Mouse (Mus musculus) forebrain, embryonic 12.5 days (tissue): Measurements from ENCODE around the gene Npl. TPM values are rescaled to one million over a fixed set of nuclear protein-coding genes. Genes with fewer than 3 reads are reported as not detected.

Experiments used
- ATAC-seq: fragments of 200-750 bp; cut with Nextera tagmentation; 2 replicates; pipeline ENCODE4 v1.8.0; 2017; ENCODE audit warnings: moderate TSS enrichment; ENCODE audit not compliant: low FRiP score
- H3K27ac ChIP-seq: fragments of 300-500 bp; sonication (generic); 2 replicates; pipeline ENCODE4 v1.5.1; 2016; ENCODE audit warnings: mild to moderate bottlenecking
- H3K27me3 ChIP-seq: fragments of 300-500 bp; sonication (generic); 2 replicates; pipeline ENCODE4 v1.6.1; 2016; ENCODE audit warnings: mild to moderate bottlenecking
- H3K36me3 ChIP-seq: fragments of 300-500 bp; sonication (generic); replicated peaks from 2 replicates; pipeline ENCODE4 v1.6.1; 2016; ENCODE audit warnings: mild to moderate bottlenecking
- H3K4me1 ChIP-seq: fragments of 300-500 bp; sonication (generic); 2 replicates; pipeline ENCODE4 v1.6.1; 2016
- H3K4me2 ChIP-seq: fragments of 300-500 bp; sonication (generic); 2 replicates; pipeline ENCODE4 v1.6.1; 2016; ENCODE audit warnings: mild to moderate bottlenecking, moderate library complexity
- H3K4me3 ChIP-seq: fragments of 300-500 bp; sonication (generic); replicated peaks from 2 replicates; pipeline ENCODE4 v1.5.1; 2016; ENCODE audit warnings: mild to moderate bottlenecking
- H3K9ac ChIP-seq: fragments of 300-500 bp; sonication (generic); 2 replicates; pipeline ENCODE4 v1.6.1; 2016; ENCODE audit warnings: mild to moderate bottlenecking
- H3K9me3 ChIP-seq: fragments of 300-500 bp; sonication (generic); 2 replicates; pipeline ENCODE4 v1.6.1; 2016
- WGBS: fragments of 180-500 bp; shearing (Covaris S2); methylation state at CpG from one replicate; pipeline ENCODE4 v1.1.7; 2016; 5-methylcytosine and 5-hydroxymethylcytosine counted together
- polyA plus RNA-seq: library from polyadenylated mRNA; unstranded; fragments of >200 nt; fragmentation: Nextera tagmentation; extraction: Ambion mirVana; gene quantifications from 2 replicates; pipeline ENCODE4 v1.2.1, GENCODE M21; 2016

The Npl gene
- polyA plus RNA-seq, 1 experiment from 2014 or later, result 10.9 TPM

DNA sequence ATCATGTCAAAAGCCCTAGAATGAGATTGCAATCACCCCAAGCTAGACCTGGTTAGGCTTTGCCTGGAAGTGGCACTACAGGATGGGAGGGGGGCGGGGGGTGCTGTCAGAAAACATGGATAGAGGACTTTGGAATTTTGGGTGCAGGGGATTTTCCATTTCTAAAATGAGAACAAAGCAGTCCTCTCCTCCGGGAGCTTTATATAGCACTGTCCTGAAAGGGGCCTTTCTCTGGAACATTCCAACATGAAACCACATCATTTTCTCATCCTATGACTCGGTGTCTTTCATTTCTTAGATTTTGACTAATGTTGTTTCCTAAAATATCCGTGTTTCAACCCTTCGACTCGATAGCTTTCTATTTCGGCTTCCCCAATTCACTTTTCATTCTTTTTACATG is 14.9 kb upstream of the Npl start:
- H3K9me3 ChIP-seq, result no peaks in the 10 kb centered on the region
- H3K27ac ChIP-seq, result no peak overlapping the region
- H3K4me1 ChIP-seq, result peaks cover 9% of the 10 kb centered on the region
- 92% methylated on average over 7 of the region's 7 CpGs for WGBS
- H3K27me3 ChIP-seq, result peaks cover 3% of the 10 kb centered on the region; the same call in 1 of the 2 replicates
- H3K4me3 ChIP-seq, result no peak overlapping the region
- no peak overlapping the region for H3K9ac ChIP-seq
- no peak overlapping the region for H3K4me2 ChIP-seq
- H3K36me3 ChIP-seq, result no peaks in the 10 kb centered on the region
- no peak for ATAC-seq

DNA sequence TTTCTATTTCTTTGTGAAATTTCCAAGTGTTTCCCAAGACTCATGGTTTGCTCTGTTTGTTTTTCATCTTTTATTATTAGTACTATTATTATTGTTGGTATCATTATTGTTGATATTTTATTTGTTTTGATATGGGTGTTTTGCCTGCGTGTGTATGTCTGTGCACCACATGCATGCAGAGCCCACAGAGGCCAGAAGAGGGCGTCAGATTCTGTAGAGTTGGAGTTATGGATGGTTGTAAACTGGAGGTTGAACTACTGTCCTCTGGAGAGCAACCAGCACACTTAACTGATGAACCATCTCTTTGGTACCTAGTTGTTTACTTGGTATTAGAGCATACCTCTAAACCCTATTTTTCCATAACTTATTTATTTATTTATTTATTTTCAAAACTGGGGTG is 13.8 kb upstream of the Npl start:
- Histone ChIP-seq H3K9ac (no peak overlapping the region), H3K27ac (no peak overlapping the region), H3K27me3 (peaks cover 4% of the 10 kb centered on the region; the same call in 1 of the 2 replicates), H3K9me3 (no peaks in the 10 kb centered on the region), H3K36me3 (no peaks in the 10 kb centered on the region), H3K4me1 (peaks cover 10% of the 10 kb centered on the region), H3K4me2 (no peak overlapping the region), H3K4me3 (no peak overlapping the region)
- ATAC-seq, result no peak
- 51% methylated on average over 2 of the region's 2 CpGs for WGBS

DNA sequence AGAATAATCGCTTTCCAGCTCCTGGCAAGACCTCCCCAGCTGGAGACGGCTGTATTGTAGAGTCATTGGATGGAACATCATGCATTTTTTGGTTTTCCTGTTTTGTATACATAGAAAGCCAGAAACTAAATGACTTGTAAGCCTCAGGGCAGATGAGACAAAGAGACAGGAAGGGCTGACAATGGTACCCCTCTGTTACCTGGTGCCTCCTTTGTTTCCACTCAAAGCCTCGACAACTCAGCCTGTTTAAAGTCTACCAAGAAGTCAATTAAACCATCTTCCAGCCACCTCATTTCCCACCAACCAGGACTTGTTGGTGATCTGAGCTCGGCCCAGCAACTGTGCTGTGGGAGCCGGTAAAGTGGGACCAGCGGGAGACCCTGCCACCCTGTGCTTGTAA is 11.0 kb upstream of the Npl start:
- Histone ChIP-seq H3K36me3 (no peaks in the 10 kb centered on the region), H3K27ac (no peak overlapping the region), H3K9ac (no peak overlapping the region), H3K9me3 (no peaks in the 10 kb centered on the region), H3K4me1 (peaks cover 14% of the 10 kb centered on the region), H3K27me3 (peaks cover 4% of the 10 kb centered on the region; the same call in 1 of the 2 replicates), H3K4me3 (no peak overlapping the region), H3K4me2 (no peak overlapping the region)
- WGBS, result 39% methylated on average over 6 of the region's 6 CpGs
- no peak for ATAC-seq

DNA sequence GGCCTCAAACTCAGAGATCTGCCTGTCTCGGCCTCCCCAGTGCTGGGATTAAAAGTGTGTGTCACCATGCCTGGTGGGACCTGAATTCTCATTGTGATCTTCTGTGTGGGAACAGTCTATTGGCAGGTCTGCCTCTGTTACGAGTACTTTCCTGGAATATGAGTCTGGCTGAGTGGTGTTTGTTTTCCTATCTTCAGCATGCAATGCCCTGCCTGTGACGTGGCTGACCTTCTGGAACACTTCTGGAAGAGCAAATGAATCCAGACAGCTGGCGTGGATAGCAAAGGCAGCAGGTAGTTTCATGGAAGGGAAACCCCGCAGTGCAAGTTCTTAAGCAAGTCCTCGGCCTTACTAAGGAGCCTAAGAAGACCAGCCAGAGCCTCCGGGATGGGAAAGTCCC is 9.9 kb upstream of the Npl start:
- no peak for ATAC-seq
- peaks cover 14% of the 10 kb centered on the region for H3K4me1 ChIP-seq
- no peak overlapping the region for H3K9ac ChIP-seq
- H3K27ac ChIP-seq, result no peak overlapping the region
- WGBS, result 60% methylated on average over 7 of the region's 7 CpGs
- peaks cover 4% of the 10 kb centered on the region; the same call in 1 of the 2 replicates for H3K27me3 ChIP-seq
- no peak overlapping the region for H3K4me2 ChIP-seq
- H3K36me3 ChIP-seq, result no peaks in the 10 kb centered on the region
- H3K9me3 ChIP-seq, result no peaks in the 10 kb centered on the region
- H3K4me3 ChIP-seq, result no peak overlapping the region

DNA sequence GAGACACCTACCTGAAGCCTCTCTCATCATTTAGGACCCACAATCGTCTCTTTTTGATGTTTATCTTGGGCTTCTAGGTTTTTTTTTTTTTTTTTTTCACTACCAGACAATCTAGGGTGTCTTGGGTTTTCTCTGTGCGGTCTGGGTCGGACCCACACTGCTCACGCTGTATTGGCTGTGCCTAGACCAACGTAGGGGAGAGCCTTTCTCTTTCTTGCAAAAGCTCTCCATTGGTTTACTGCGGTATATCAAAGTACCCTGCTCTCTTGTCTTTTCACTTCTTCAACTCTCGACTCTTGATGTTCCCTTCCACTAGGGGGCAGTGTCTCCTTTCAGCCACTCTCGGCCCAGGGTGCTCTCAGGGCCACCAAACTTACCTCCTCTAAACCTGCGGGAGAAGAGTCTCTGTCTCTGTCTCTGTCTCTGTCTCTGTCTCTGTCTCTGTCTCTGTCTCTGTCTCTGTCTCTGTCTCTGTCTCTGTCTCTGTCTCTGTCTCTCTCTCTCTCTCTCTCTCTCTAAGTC is 9.3 kb upstream of the Npl start:
- Histone ChIP-seq H3K9ac (no peak overlapping the region), H3K4me2 (no peak overlapping the region), H3K27ac (no peak overlapping the region), H3K9me3 (no peaks in the 10 kb centered on the region), H3K27me3 (peaks cover 4% of the 10 kb centered on the region; the same call in 1 of the 2 replicates), H3K4me1 (peaks cover 14% of the 10 kb centered on the region), H3K36me3 (no peaks in the 10 kb centered on the region), H3K4me3 (no peak overlapping the region)
- peak; percentile 62 for ATAC-seq
- WGBS, result 23% methylated on average over 9 of the region's 9 CpGs

DNA sequence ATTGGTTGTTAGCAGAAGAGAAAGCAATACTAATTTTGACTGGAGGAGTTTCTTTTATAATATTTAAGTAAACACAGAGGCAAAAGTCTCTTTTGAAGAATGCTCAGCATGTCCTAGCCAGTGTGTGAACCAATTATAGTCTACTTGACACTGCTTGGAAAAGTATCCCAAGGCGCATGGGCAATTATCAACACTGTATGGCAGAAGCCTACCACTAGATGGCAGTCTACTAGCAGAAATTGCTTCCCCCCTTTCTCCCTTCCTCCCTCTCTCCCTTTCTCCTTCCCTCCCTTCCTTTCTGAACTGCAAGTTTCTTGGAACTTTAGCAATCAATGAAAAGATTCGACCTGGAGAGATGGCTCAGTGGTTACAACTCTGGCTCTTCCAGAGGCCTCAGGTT is 7.1 kb upstream of the Npl start:
- peaks cover 4% of the 10 kb centered on the region; the same call in 1 of the 2 replicates for H3K27me3 ChIP-seq
- H3K27ac ChIP-seq, result no peak overlapping the region
- no peak overlapping the region for H3K4me2 ChIP-seq
- H3K9ac ChIP-seq, result peak overlapping the region; percentile 21; the same call in 1 of the 2 replicates
- peaks cover 14% of the 10 kb centered on the region for H3K4me1 ChIP-seq
- no peaks in the 10 kb centered on the region for H3K36me3 ChIP-seq
- peak; percentile 76; the same call in 1 of the 2 replicates for ATAC-seq
- no peaks in the 10 kb centered on the region for H3K9me3 ChIP-seq
- 2% methylated on average over 2 of the region's 2 CpGs for WGBS
- H3K4me3 ChIP-seq, result no peak overlapping the region

DNA sequence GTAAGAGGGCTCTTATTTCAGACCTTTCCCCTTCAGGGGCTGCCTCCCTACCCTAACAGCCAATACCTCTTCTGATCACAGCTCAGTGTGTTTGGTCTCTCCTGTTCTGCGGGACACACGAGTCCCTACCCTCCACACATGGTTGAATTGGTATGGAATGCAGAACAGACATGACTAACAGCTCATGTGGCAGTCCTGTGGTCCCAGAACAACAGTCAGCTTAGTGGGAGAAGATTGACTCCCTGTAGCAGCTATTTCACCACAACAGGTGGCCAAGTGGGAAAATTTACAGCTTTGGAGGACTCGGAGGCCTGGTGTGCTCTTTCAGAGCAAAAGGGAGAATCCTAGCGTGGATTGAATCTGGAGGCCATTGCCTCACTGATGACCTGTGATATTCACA is 6.4 kb upstream of the Npl start:
- Histone ChIP-seq H3K4me2 (no peak overlapping the region), H3K27me3 (peaks cover 4% of the 10 kb centered on the region; the same call in 1 of the 2 replicates), H3K9me3 (no peaks in the 10 kb centered on the region), H3K36me3 (no peaks in the 10 kb centered on the region), H3K4me1 (peaks cover 14% of the 10 kb centered on the region), H3K9ac (no peak overlapping the region), H3K27ac (no peak overlapping the region), H3K4me3 (no peak overlapping the region)
- ATAC-seq, result no peak
- 92% methylated on average over 4 of the region's 4 CpGs for WGBS

DNA sequence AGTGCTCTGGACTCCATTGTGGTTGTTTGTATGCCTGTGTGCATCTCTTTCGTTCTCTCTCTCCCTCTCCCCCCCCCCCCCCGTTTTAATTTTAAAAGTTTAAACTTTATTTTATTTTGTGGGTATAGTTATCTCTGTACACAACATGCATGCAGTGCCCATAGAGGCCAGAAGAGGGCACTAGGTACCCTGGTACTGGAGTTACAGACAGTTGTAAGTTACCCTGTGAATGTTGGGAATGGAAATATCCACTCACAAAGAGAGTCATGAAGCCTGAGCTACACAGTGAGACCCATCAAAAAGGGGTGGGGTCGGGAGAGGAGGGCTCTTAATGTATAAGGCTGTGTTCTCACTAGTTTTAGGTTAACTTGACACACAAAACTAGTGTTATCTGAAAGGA is 969 bp upstream of the Npl start:
- WGBS, result 32% methylated on average over 3 of the region's 3 CpGs
- H3K36me3 ChIP-seq, result no peaks in the 10 kb centered on the region
- H3K9ac ChIP-seq, result no peak overlapping the region
- H3K27me3 ChIP-seq, result peaks cover 10% of the 10 kb centered on the region; the same call in 1 of the 2 replicates
- no peaks in the 10 kb centered on the region for H3K9me3 ChIP-seq
- H3K4me1 ChIP-seq, result no peaks in the 10 kb centered on the region
- H3K4me2 ChIP-seq, result no peak overlapping the region
- 0 out of 2 replicates have a peak, but pooled peaks have one; percentile 39 for ATAC-seq
- no peak overlapping the region for H3K27ac ChIP-seq
- no peak overlapping the region for H3K4me3 ChIP-seq

DNA sequence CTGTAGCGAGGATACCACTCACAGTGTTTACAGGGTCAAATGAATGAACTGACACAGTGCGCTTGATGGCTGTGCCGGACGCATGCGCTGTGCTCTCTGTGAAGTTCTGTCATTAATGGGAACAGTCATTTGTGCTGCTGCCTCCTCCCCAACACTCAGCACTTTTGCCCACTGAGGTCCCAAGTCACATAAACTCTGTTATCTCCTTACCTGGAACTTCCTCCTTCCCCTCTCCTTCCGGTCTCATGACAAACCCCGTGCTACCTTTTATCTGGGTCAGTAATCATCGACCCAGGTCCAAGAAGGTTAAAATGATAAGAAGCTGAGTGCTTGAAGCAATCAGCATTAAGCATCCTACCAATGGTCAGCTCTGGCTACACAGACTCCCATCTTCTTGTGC is 2.3 kb downstream of the Npl start:
- no peak overlapping the region for H3K9ac ChIP-seq
- no peak overlapping the region for H3K27ac ChIP-seq
- no peak overlapping the region for H3K4me2 ChIP-seq
- no peak overlapping the region for H3K4me3 ChIP-seq
- no peaks in the 10 kb centered on the region for H3K36me3 ChIP-seq
- WGBS, result 83% methylated on average over 8 of the region's 8 CpGs
- ATAC-seq, result no peak
- H3K4me1 ChIP-seq, result peaks cover 9% of the 10 kb centered on the region; the same call in 1 of the 2 replicates
- H3K27me3 ChIP-seq, result peaks cover 10% of the 10 kb centered on the region; the same call in 1 of the 2 replicates
- H3K9me3 ChIP-seq, result no peaks in the 10 kb centered on the region

DNA sequence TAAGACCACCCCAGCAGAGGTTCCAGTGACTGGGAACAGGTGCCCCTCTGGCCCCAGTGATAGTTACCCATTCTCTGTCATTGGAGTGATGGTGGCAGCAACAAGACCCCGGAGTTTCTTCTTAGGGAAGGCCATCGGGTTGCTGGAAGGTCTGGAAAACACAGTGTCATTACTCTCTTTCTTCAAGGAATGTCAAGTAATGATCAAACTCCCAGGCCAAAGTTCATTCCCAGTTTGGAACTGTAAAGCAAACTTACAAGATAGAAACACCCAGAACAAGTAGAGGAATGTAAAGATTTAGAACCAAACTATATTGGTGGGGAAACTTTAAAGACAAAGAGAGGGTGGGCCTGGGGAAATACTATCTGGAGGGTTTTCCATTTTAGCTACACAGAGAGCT is 4.6 kb downstream of the Npl start:
- Histone ChIP-seq H3K4me3 (no peak overlapping the region), H3K27ac (no peak overlapping the region), H3K4me1 (peaks cover 16% of the 10 kb centered on the region), H3K27me3 (peaks cover 10% of the 10 kb centered on the region; the same call in 1 of the 2 replicates), H3K9ac (no peak overlapping the region), H3K9me3 (no peaks in the 10 kb centered on the region), H3K36me3 (no peaks in the 10 kb centered on the region), H3K4me2 (no peak overlapping the region)
- no peak for ATAC-seq
- WGBS, result 89% methylated on average over 2 of the region's 2 CpGs

DNA sequence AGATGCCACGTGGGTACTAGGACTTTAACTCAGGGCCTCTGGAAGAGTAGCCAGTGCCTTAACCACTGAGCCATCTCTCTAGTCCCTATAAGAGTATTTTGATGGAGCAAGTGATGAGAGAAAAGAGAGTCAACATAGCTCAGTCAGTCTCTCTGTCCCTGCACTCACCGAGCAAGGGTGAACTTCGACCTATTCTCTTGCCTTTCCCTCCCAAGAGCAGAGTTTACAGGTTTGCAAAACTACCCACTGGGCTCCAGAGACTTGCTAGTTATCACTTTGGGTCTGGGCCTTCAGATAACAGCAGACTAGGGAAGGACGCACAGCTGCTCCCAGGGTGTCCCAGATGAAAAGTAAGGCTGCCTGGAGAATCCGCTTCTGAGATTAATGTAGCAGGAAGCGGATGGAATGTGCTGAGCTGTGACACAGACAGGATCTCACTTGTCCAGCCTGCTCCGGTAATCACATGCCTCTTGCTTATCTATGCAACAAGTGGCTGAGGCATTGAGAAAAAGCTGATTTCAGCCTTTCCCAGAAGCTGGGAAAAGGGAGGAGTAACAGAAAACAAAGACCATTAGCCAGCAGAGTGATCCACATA is 7.0 kb downstream of the Npl start:
- no peaks in the 10 kb centered on the region for H3K9me3 ChIP-seq
- H3K4me3 ChIP-seq, result no peak overlapping the region
- no peak for ATAC-seq
- peaks cover 28% of the 10 kb centered on the region for H3K4me1 ChIP-seq
- no peak overlapping the region for H3K27ac ChIP-seq
- 52% methylated on average over 7 of the region's 7 CpGs for WGBS
- no peaks in the 10 kb centered on the region for H3K36me3 ChIP-seq
- H3K27me3 ChIP-seq, result peaks cover 5% of the 10 kb centered on the region; the same call in 1 of the 2 replicates
- no peak overlapping the region for H3K4me2 ChIP-seq
- H3K9ac ChIP-seq, result no peak overlapping the region

DNA sequence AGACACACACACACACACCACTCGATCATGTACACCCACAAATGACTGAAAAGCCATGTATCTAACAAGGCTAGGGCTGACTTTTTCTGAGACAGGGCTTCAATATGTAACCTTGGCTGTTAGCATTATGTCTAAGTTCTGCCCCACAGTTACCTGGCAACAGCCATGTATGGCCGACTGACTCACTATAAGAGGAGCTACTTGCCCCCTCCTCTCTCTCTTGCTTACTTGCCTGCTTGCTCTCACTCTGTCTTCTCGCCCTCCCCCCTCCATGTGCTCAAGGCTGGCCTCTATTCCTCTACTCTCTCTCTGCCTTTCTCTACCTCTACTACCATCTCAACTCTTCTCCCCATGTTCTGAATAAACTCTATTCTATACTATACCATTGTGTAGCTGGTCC is 9.1 kb downstream of the Npl start:
- 60% methylated on average over 3 of the region's 3 CpGs for WGBS
- ATAC-seq, result no peak

More for the DNA sequence above, 9.1 kb downstream of the Npl start:
- Histone ChIP-seq H3K4me3 (no peak overlapping the region), H3K4me1 (peaks cover 30% of the 10 kb centered on the region), H3K9ac (no peak overlapping the region), H3K27me3 (no peaks in the 10 kb centered on the region), H3K4me2 (no peak overlapping the region), H3K9me3 (no peaks in the 10 kb centered on the region), H3K36me3 (no peaks in the 10 kb centered on the region), H3K27ac (no peak overlapping the region)
